Mouse (Mus musculus): Measurements from ENCODE around the gene Prkcg.

The Prkcg gene

DNA sequence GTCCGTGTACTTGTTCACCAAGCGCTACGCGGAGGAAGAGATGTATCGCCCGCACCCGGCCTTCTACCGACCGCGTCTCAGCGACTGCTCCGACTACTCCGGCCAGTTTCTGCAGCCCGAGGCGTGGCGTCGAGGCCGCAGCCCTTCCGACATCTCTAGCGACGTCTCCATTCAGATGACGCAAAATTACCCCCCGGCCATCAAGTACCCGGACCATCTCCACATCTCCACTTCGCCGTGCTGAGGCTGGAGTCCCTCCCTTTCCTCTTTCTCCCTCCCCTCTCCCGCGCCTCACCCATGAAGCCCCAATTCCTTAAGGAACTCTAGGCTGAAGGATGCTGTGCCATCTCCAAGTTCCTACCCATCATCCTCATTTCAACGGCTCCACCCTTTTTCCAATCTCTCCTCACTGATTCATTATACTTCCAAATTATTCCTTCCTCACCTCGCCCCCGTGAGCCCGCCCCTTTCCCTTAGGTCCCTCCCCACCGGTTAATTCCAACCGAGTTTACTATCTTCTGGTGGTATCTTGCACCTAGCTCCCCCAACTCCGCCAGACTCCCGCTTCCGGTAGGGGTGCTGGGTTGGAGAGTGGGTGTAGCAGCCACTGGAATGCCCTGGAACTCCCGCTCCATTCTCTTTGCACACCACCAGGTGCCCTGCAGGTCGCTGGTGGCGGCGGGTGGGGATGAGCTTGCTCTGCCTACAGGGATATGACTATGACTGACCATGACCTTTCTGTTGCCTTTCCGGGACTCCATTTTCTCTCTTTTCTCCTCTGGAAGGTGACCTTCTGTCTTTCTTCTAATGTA lies 77.9 kb downstream of the Prkcg start:
- no peak for DNase-seq

DNA sequence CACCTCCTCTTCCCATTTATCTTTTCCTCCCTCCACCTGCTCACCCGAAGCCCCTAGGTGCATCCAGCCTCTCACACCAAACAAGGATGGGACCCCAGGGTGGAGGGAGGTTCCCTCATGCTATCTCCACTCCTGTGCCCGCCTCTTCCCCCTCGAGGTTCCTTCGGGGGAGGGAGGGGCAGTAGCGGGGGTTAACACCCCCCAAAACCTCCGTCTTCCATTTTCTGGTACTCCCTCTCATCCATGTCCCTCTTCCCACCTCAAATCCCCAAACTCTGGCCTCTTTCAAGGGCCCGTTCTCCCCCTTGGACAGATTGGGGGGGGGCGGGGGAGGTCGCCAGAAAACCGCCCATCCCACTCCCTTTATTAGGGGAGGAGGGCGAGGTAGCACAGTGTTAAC lies 78.6 kb downstream of the Prkcg start:
- no peak for DNase-seq

DNA sequence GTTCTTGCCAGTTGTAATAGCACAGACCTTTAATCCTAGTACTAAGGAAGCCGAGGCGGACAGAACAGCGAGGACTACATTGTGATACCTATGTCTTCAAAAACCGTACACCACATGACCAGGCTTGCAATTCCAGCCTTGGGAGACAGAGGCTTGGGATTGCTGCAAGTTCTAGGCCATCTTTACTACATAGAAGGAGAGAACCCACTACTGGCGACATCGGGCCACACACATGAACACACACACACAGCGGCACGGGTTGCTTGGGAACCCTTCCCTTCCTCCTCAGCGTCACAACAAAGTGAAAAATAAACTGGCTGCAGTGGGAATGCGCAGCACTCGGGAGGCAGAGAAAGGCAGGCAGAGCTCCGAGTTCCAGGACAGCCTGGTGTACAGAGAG lies 79.3 kb downstream of the Prkcg start:
- DNase-seq, result no peak

DNA sequence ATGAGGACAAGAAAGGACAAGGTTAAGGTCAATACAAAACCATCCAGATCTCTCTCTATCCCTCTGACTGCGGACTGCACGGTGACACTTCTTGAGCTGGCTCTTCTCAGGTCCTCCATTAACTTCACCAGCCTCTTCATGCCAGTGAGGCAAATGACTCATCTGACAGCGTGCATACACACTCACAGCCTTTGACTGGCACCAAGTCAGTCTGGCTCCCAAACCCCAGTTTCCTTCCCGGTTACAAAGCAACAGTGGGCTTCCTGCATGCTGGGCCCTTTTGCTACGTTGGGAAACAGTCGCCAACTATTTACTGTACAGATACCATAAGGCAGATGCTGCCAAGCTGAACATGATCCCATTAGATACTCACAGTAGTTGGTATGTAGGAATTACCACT lies 80.2 kb downstream of the Prkcg start:
- no peak for DNase-seq

DNA sequence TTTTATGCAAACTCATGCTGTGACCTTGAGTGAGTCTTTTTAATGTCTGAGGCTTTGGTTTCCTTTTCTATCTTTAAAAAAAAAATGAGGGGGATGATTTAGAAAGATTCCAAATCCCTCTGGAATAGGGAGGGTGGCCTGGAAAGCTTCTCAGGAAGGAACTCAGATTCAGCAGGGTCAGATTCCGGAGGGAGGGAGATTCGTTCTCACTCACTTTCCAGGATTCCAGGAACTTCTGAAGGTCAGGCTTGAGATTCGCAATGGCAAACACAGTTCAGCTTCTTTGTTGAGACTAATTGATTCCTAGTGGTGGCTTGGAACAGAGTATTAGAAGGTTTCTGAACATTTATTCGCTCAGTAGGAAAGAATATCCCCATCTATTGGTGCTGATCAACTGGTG lies 81.4 kb downstream of the Prkcg start:
- no peak for DNase-seq

DNA sequence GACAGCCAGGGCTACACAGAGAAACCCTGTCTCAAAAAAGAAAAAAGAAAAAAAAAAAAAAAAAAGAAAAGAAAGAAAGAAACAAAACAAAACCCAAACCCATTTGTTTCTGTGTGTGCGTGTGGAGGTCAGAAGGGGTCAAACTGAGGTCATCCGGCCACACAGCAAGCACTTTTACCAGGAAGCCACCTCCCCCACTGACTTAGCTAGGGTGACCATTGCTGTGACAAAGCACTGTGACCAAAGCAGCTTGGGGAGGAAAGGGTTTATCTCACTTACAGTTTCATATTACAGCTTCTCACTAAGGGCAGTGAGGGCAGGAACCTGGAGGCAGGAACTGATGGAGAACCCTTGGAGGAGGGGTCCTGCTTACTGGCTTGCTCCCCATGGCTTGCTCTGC lies 83.4 kb downstream of the Prkcg start:
- no peak for DNase-seq

DNA sequence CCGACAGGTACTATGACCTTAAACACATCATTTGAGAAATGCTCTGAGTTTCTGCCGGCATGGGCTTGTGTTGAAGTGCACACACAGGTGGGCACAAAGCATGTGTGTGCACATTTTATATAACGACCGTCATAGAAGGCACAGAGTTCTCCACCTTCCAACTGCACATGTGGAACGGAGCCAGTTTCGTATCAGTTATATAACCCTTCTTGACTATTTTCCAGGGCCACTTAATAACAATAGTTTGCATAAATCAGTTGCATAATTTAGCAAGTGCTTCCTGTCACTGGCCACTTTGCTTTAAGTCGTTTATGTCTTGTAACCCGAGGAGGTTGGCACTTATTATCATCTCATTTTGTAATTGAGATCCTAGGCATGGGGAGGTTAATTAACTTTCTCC lies 84.8 kb downstream of the Prkcg start:
- peak; percentile 62 for DNase-seq

DNA sequence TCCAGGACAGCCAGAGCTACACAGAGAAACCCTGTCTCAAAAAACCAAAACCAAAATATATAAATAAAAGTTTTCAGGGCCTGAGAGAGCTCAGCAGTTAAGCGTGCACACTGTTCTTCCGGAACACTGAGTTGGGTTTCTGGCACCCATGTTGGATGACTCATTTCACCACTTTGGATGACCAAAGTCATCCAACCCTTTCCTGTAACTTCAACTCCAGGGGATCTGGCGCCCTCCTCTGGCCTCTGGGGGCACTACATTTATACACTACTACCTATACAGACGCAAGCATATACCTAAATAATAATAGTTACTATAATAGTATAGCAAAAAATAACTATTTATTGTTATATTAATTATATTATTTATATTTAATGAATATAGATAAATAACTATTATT lies 87.9 kb downstream of the Prkcg start:
- DNase-seq, result peak; percentile 78
